Mouse (Mus musculus) midbrain, embryonic 10.5 days (tissue): ENCODE results near the gene Ntsr1. TPM values are rescaled to one million over a fixed set of nuclear protein-coding genes. Genes with fewer than 3 reads are reported as not detected.

Experiments used
- DNase-seq: peaks from one replicate; pipeline ENCODE4 v3.0.0-alpha.2; 2017; ENCODE audit warnings: low spot score
- H3K27ac ChIP-seq: fragments of 300-500 bp; sonication (generic); replicated peaks from 2 replicates; pipeline ENCODE4 v1.5.1; 2016; ENCODE audit warnings: mild to moderate bottlenecking
- H3K27me3 ChIP-seq: fragments of 300-500 bp; sonication (generic); 2 replicates; pipeline ENCODE4 v1.6.1; 2016; ENCODE audit warnings: low read depth, mild to moderate bottlenecking; ENCODE audit not compliant: poor library complexity, severe bottlenecking
- H3K36me3 ChIP-seq: fragments of 300-500 bp; sonication (generic); 2 replicates; pipeline ENCODE4 v1.6.1; 2016; ENCODE audit warnings: mild to moderate bottlenecking, moderate library complexity
- H3K4me1 ChIP-seq: fragments of 300-500 bp; sonication (generic); 2 replicates; pipeline ENCODE4 v1.6.1; 2016
- H3K4me3 ChIP-seq: fragments of 300-500 bp; sonication (generic); 2 replicates; pipeline ENCODE4 v1.5.1; 2016; ENCODE audit warnings: mild to moderate bottlenecking, moderate library complexity
- H3K9me3 ChIP-seq: fragments of 300-500 bp; sonication (generic); replicated peaks from 2 replicates; pipeline ENCODE4 v1.6.1; 2016; ENCODE audit warnings: mild to moderate bottlenecking
- WGBS: fragments of 180-500 bp; shearing (Covaris S2); methylation state at CpG from one replicate; pipeline ENCODE4 v1.1.7; 2016; 5-methylcytosine and 5-hydroxymethylcytosine counted together
- polyA plus RNA-seq: library from polyadenylated mRNA; unstranded; fragments of >200 nt; fragmentation: Nextera tagmentation; extraction: Ambion mirVana; gene quantifications from 2 replicates; pipeline ENCODE4 v1.2.1, GENCODE M21; 2016

Gene Ntsr1
- polyA plus RNA-seq: 0.10 and 0.24 TPM in 2 replicates

DNA sequence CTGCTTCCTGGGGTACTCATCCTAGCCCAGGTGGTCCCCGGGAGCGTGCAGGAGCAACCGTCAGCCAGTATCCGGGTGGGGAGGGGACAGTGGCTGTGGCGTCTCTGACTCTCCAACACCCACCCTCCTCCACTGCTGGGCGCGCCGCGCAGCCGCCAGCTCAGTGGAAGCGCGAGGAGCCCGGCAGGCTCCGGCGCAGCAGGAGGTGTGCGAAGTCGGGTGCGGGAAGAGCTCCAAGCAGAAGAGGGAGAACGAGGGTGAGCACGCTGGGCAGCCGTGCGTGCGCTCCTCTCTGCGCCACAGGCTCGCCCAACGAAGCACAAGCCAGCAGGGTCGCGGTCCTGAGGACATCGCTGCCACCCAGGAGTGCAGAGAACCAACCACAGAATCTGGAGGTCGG, at the start of gene Ntsr1:
TSS of gene Ntsr1 (plus strand) at position 236 of the 400 bp plus-strand sequence.
- under 1% methylated on average over 30 of the region's 30 CpGs for WGBS
- Histone ChIP-seq H3K27ac (0 out of 2 replicates have a peak within 1 kb of the TSS, but pooled peaks have one; percentile 47), H3K27me3 (peaks cover 99% of the 10 kb centered on the region), H3K9me3 (no peaks in the 10 kb centered on the region), H3K4me3 (peak within 1 kb of the TSS; percentile 50), H3K36me3 (no peaks in the 10 kb centered on the region), H3K4me1 (peaks cover 35% of the 10 kb centered on the region)
- peak; percentile 28 for DNase-seq

- Histone ChIP-seq H3K36me3 (no peaks in the 10 kb centered on the region), H3K4me1 (peaks cover 5% of the 10 kb centered on the region), H3K27ac (no peak overlapping the region), H3K9me3 (no peaks in the 10 kb centered on the region), H3K27me3 (peaks cover 34% of the 10 kb centered on the region), H3K4me3 (no peak overlapping the region)
- 82% methylated on average over 5 of the region's 5 CpGs for WGBS
- DNase-seq: no peak
Measured at GRCm38 (mm10) chr2:180450529-180450928, 49.2 kb upstream of the Ntsr1 start.

DNA sequence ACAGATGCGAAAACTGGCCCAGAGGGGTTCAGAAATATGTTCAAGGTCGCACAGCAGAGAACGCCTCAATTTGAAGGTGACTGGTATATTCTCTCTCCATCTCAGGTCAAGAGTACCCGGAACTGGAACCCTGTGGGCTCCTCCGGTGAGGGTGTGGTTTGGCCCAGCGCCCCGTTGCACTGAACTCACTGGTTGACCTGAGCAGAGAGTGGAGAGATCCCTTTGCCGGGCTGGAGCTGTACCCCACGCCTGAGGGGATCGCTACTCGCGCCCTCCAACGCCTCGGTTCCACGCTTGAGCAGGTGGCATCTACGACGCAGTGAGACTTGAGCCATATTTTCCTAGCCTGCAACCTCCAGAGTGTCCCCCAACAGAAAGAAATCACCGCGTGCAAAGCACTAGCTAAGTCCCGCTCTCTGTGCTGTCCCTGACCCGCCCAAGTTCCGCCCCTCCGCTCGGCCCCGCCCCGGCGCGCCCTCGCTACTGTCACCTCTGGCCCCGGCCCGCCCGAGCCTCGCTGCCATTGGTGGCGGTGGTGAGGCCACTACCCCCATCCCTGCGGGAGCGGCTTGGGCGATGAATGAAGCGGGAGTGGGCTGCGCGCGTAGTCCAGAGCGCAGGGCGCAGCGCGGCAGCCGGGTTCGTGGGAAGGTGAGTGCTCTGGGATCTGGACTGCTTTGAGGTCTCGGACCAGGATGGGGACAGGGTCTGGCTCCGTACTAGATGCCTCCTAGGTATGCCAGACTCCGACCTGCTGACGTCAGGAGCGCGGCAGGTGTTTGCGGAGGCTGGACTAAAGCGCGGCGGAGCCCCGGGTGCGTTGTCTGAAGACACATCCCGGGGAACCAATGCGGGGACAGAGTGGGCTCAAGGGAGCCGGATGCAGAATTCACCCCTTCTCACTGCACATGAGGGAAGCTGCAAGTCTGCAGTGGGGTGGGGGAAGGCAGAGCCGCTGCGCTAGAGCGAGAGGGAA, 43.8 kb upstream of the Ntsr1 start, which contains the start of gene Slco4a1:
TSS of gene Slco4a1 (plus strand) at position 523 of the 976 bp plus-strand sequence.
- Histone ChIP-seq H3K4me1 (peaks cover 41% of the 10 kb centered on the region), H3K4me3 (peak within 1 kb of the TSS; percentile 74), H3K27me3 (peaks cover 83% of the 10 kb centered on the region), H3K9me3 (no peaks in the 10 kb centered on the region), H3K27ac (peak within 1 kb of the TSS; percentile 82), H3K36me3 (no peaks in the 10 kb centered on the region)
- 1% methylated on average over 65 of the region's 65 CpGs for WGBS
- peak; percentile 95 for DNase-seq

DNA sequence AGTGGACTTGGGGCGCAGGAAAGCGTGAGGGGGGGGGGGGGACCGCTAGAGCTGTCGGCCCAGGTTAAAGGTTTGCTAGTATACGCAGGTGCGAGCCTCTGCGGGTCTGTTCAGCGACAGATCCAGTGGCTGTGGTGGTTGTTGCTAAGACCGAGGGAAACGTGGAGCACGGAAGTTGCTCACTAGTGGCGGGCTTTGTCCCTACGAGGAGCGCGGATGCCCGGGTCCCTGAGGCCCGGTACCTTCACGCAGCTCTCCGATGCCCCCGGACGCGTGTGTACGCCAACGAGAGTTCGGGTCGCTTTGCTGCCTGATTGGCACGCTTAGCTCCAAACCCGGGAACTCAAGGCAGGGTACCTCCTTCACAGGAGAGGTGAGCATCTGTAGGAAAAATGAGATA, 43.1 kb upstream of the Ntsr1 start:
- H3K36me3 ChIP-seq: no peaks in the 10 kb centered on the region
- H3K27me3 ChIP-seq: peaks cover 84% of the 10 kb centered on the region
- WGBS: 0% methylated on average over 28 of the region's 28 CpGs
- peaks cover 41% of the 10 kb centered on the region for H3K4me1 ChIP-seq
- no peaks in the 10 kb centered on the region for H3K9me3 ChIP-seq
- peak overlapping the region; percentile 82 for H3K27ac ChIP-seq
- peak overlapping the region; percentile 74 for H3K4me3 ChIP-seq
- peak; percentile 52 for DNase-seq

DNA sequence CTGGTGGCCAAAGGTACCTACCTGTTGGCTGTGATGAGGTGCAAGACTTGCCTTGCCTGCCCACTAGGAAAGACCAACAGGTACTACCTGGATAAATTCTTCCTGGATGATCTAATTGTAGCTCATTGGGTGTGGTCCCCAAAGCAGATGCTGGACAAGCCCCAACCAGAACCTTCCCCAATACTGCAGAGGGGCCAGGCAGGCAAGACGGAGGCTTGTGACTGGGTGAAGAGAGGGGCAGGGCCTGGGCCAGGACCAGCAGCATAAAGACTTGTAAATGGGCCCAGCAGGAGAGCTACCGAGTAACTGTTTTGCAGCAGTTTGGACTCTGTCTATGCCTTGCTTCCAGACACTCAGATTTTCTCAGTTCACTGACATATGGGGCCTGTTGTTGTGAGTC, 42.1 kb upstream of the Ntsr1 start:
- no peak for DNase-seq
- Histone ChIP-seq H3K9me3 (no peaks in the 10 kb centered on the region), H3K27me3 (peaks cover 84% of the 10 kb centered on the region), H3K4me1 (peaks cover 41% of the 10 kb centered on the region), H3K27ac (no peak overlapping the region), H3K36me3 (no peaks in the 10 kb centered on the region), H3K4me3 (0 out of 2 replicates have a peak overlapping the region, but pooled peaks have one; percentile 74)
- WGBS: 24% methylated on average over 2 of the region's 2 CpGs

DNA sequence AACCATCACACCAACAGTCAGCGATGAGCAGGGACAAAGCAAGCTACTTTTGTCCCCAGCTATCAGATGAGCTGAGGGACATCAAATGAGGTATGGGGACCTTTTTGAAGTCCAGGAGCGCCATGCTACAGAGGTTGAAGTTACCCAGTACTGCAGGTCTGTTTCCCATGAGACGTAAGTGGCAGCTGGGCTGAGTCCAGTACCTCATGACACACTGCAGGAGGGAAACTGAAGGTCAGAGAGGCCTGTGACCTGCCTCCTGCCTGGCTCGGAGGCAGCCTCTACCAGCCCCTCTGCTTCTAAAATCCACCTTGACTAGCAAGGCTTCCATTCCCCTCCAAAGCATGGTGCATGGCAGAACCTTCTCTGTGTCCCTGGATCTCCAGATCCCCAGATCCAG, 40.3 kb upstream of the Ntsr1 start:
- no peak overlapping the region for H3K4me3 ChIP-seq
- peaks cover 2% of the 10 kb centered on the region; the same call in 1 of the 2 replicates for H3K36me3 ChIP-seq
- DNase-seq: no peak
- H3K27ac ChIP-seq: no peak overlapping the region
- no peaks in the 10 kb centered on the region for H3K9me3 ChIP-seq
- peaks cover 66% of the 10 kb centered on the region for H3K27me3 ChIP-seq
- peaks cover 41% of the 10 kb centered on the region for H3K4me1 ChIP-seq
- WGBS: 82% methylated on average over 4 of the region's 4 CpGs

DNA sequence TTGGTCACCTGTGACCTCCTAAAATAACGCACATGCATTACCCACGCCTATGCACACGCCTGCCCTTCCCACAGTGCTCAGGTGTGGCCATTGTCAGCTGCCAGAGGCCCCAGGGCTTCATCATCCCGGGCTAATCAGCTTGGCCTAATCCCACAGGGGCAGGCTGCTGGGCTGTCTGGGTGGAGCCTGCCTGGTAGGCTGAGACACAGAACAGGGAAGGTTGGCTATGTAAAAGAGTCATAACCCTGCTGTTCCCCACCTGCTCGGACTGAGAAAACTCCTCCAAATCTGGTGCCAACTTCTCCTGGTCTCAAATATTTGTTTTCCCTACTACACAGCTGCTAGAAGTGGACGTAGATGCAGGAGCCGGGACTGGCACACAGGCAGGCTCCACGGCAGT, 39.0 kb upstream of the Ntsr1 start:
- Histone ChIP-seq H3K4me1 (peaks cover 38% of the 10 kb centered on the region), H3K27me3 (peaks cover 53% of the 10 kb centered on the region), H3K27ac (no peak overlapping the region), H3K36me3 (peaks cover 10% of the 10 kb centered on the region; the same call in 1 of the 2 replicates), H3K9me3 (no peaks in the 10 kb centered on the region), H3K4me3 (no peak overlapping the region)
- 57% methylated on average over 8 of the region's 8 CpGs for WGBS
- DNase-seq: no peak

DNA sequence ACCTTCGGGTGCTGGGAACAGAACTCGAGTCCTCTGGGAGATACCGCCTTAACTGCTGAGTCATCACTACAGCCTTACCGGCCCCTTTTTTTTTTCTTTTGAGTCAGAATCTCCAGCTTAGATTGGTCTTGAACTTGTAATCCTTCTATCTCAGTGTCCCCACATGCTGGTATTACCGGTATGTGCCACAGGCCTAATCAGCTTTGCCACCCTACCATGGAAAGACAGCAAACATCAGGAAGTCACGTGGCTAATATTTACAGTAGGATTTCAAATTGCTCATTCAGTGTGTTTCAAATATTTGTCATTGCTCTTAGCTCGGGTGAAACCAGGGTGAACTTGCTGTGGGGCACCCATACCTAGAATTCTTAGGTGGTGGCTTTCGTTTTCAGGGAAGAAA, 37.2 kb upstream of the Ntsr1 start:
- H3K4me1 ChIP-seq: peaks cover 28% of the 10 kb centered on the region
- DNase-seq: no peak
- WGBS: 88% methylated on average over 8 of the region's 8 CpGs
- no peak overlapping the region for H3K27ac ChIP-seq
- peaks cover 35% of the 10 kb centered on the region for H3K27me3 ChIP-seq
- H3K4me3 ChIP-seq: no peak overlapping the region
- no peaks in the 10 kb centered on the region for H3K9me3 ChIP-seq
- H3K36me3 ChIP-seq: peaks cover 14% of the 10 kb centered on the region; the same call in 1 of the 2 replicates

DNA sequence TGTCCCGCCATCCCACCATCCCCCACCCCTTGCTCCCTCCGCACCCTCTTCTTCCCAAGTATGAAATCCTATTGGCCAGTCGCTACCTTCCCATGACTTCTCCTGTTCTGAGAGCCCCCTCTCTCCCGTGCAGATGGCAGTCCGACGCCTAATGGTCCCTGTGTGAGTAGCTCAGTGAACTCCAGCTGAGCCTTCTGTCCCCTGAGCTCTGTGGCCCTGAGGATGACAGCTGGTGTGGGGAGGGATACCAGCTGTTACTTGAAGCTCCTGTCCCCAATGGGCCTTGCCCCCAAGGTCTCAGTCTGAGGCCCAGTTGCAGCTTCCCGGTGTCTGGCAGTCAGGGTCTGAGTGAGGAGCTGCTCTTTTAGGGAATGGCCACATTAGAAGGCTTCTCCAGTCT, 33.3 kb upstream of the Ntsr1 start:
- 79% methylated on average over 7 of the region's 7 CpGs for WGBS
- no peak for DNase-seq
- Histone ChIP-seq H3K27me3 (peaks cover 8% of the 10 kb centered on the region), H3K9me3 (no peaks in the 10 kb centered on the region), H3K36me3 (peaks cover 19% of the 10 kb centered on the region; the same call in 1 of the 2 replicates), H3K27ac (peak overlapping the region; percentile 52; the same call in 1 of the 2 replicates), H3K4me1 (peaks cover 12% of the 10 kb centered on the region), H3K4me3 (no peak overlapping the region)

- H3K27ac ChIP-seq: no peak overlapping the region
- peaks cover 22% of the 10 kb centered on the region for H3K4me1 ChIP-seq
- no peak for DNase-seq
- no peaks in the 10 kb centered on the region for H3K9me3 ChIP-seq
- 87% methylated on average over 8 of the region's 8 CpGs for WGBS
- H3K4me3 ChIP-seq: no peak overlapping the region
- H3K27me3 ChIP-seq: peaks cover 25% of the 10 kb centered on the region
- H3K36me3 ChIP-seq: peaks cover 19% of the 10 kb centered on the region; the same call in 1 of the 2 replicates
Measured at GRCm38 (mm10) chr2:180468871-180469270, 30.9 kb upstream of the Ntsr1 start.

GRCm38 (mm10) chr2:180469768-180470167, 30.0 kb upstream of the Ntsr1 start:
- peaks cover 14% of the 10 kb centered on the region; the same call in 1 of the 2 replicates for H3K36me3 ChIP-seq
- no peak overlapping the region for H3K4me3 ChIP-seq
- no peaks in the 10 kb centered on the region for H3K9me3 ChIP-seq
- H3K4me1 ChIP-seq: peaks cover 22% of the 10 kb centered on the region
- 69% methylated on average over 9 of the region's 9 CpGs for WGBS
- peaks cover 31% of the 10 kb centered on the region for H3K27me3 ChIP-seq
- DNase-seq: no peak
- H3K27ac ChIP-seq: no peak overlapping the region

DNA sequence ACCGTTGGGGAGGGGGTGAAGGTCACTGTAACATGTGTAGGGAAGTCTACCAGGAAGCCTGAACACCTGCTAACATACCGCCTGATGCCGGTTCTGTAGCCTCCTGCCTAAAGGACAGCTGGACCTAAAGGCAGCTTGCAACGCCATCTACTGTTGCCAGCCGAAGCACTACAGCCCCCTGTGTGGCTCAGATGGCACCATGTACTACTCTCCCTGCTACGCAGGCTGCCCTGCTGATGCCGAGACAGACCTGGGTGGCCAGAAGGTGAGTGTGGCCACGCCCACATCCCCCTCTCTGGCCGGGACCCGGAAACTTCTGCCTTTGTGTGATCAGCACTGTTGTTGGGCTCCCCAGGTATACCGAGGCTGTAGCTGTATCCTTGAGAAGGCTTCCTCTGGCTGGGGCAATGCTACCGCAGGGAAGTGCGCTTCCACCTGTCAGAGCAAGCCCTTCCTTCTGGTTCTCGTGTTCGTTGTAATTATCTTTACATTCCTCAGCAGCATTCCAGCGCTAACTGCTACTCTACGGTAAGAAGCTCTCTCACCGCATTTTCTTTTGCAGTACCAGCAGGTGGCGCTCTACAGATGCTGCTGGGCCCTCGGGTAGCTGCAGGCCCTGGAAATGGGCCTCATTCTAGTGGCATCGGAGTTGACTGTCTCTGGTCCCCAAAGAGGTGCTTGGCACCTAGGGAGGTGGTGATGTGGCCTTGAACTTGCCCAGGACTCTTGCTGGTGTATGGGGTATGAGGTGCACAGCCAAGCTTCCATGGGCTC, 27.3 kb upstream of the Ntsr1 start:
- Histone ChIP-seq H3K4me1 (peaks cover 13% of the 10 kb centered on the region), H3K4me3 (peak overlapping the region; percentile 26), H3K9me3 (no peaks in the 10 kb centered on the region), H3K36me3 (0 out of 2 replicates have a peak, but pooled peaks cover 5% of the 10 kb centered on the region), H3K27me3 (peaks cover 48% of the 10 kb centered on the region), H3K27ac (no peak overlapping the region)
- peak; percentile 62 for DNase-seq
- WGBS: 6% methylated on average over 21 of the region's 21 CpGs
